Mouse (Mus musculus) 3134 (cell line): ENCODE measurements around the gene Brpf1.

ENCODE experiments used
- DNase-seq: peaks from one replicate; pipeline ENCODE4 v3.0.0-alpha.2; 2011; ENCODE audit warnings: low spot score; ENCODE audit not compliant: insufficient read length; ENCODE audit errors: extremely low read depth

Brpf1 gene

DNA sequence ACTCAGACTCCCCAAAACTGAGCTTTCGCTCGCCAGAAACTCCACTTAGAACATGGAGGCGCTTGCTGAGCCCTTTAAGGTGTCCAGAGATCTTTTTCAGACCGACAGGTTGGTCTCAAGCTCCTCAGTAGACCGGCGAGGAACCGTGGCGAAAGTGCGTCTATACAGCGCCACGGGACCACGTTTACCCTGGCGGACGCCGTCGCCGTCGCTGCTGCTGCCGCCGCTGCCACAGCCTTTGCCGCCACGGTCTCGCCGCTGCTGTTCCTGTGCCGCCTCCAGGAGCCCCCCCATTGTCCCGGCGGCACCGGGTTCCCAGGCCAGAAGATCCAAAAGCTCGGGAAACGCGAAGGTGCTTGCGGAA, at the start of gene Brpf1:
Brpf1 (plus strand) TSS at position 152 of the 364 bp plus-strand sequence.
- DNase-seq, result no peak

DNA sequence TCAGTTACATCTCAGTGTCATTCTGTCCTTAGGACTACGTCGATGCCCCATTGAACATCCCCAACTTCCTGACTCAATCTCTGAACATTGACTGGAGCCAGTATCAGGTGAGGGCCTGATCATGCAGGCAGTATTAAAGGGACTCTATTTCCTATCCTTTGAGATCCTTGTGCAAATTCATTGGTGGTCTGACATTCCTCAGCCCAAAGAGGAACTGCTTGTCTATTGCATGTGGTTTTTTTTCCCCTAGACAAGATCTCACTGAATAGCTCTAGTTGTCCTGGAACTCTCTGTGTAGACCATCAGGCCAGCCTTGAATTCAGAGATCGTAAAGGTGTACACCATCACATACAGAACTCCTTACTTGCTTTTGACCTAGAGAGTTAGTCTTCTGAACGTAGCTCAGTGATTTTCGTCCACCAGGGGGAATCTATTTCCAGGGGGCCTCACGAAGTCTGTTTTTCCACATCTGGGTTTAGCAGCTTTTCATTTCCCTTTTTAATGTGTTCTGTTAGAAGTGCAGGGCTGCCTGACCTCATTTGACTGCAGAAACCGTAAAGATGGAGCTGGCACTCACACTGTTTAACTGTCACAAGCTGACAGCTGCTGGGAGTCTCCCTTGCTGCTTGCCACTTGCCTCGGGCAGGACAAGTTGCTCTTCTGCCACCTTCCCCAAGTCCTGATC, 45.6 kb upstream of the Brpf1 start:
- DNase-seq, result no peak

DNA sequence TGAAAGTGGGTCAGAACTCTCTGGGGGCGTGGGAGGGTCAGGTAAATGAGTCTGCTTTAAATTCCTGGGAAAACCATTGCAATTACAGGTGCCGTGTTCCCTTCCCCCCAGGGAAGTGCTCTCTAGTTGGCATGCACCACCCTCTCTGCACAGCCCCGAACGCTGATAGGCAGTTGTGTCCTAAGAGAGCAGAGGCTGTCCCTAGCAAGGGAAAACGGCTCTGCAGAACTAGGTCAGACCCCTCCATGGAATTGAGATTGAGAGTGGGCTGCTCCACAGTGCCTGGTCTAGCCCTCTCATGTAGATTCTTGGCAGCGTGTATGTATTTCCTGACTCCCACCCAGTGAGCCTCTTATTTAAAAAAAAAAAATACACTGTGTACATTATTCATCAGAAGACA, 43.4 kb upstream of the Brpf1 start:
- no peak for DNase-seq

DNA sequence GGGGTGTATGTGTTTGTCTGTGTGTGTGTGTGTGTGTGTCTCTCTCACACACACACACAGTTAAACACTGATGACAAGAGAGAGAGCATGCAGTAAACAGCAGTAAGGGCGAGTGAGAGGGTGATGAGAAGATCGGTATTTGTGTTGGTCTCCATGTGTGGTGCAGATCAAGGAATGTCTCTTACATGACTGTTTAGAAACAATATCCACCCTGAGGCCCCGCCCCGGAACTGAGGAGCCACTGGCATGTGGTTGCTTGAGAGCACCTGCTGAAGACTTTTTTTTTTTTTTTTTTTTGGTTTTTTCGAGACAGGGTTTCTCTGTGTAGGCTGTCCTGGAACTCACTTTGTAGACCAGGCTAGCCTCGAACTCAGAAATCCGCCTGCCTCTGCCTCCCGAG, 42.5 kb upstream of the Brpf1 start:
- DNase-seq, result no peak

DNA sequence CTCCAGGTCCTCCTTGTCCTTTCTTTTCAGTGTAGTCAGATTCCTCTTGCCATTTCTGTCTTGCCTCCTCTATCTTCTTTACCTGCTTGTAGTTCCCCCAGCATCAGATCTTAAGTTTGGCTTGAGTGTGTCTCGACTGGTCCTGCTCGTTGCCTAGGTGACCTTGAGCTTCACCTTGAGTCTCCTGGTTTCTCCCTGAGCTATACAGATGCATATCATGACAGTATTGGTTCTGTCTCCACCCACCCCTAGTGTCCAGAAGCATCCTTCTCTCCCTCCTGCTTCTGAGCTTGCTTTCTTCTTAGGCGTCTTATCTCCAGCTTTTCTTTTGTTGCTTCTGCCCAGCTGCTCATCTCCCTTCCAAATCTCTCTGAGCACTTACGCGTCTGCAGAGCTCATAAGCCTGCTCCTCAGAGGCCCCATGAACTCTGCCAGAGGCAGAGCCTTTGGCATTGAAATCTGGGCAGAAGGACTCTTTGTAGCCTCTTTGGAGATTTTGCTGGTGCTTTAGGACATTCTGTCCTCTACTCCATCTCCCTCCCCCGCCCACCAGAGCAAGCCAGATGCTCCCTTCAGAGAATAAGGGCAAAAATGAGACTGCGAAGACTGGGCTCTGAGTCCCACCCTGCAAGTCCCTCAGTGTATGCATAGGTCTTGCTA, 39.8 kb upstream of the Brpf1 start:
- no peak for DNase-seq

DNA sequence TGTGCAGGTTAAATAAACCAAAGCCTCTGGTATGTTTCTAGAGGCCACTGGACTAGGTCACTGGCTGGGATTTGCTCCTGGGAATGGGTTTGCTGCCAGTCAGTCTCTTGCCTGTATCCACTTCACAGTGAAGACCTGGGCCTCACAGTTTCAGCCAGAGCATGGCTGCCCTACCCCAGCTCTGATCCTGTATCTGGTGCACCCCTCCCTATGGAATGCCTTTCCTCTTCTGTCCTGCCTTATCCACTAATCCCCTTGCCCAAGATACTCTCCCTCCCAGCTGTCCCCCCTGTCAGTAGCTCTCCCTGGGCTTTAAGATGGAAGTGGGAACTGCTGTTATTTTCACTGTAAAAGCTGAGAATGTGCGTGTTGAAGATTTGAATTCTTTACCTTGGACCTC, 38.9 kb upstream of the Brpf1 start:
- DNase-seq, result no peak

DNA sequence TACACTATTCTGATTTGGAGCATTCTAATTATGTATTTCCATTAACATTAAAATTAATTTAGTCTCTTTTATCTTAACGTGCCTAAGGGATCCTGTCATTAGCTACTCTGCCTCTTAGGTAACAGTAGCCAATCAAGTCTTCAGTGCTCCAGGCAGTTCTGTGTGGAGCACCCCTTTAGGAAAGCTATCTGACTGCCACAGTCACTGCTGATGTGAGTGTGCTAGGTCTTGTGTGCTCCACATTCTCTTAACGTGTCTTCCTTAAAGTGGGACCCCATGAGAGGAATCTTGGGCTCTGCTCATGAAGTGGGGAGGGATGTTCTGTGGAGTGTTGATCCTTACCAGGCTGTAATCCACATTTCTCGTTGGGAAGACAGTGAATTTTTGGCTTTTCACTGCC, 34.6 kb upstream of the Brpf1 start:
- no peak for DNase-seq

DNA sequence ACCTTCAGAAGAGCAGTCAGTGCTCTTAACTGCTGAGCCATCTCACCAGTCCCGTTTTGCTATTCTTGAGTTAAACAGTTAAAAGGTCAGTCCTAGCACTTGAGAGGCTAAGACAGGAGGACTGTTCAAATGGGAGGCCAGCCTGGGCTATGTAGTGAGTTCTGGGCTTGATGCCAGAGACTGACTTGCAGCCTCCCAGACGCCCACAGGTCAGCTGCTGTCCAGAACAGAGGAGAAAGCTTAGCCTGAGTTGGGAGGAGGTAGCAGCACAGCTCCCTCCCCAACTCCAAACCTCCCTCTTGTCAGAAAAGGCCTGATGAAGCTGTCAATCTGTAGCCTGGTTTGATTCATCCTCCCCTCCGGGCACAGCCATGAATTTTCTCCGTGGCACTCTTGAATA, 30.1 kb upstream of the Brpf1 start:
- no peak for DNase-seq

DNA sequence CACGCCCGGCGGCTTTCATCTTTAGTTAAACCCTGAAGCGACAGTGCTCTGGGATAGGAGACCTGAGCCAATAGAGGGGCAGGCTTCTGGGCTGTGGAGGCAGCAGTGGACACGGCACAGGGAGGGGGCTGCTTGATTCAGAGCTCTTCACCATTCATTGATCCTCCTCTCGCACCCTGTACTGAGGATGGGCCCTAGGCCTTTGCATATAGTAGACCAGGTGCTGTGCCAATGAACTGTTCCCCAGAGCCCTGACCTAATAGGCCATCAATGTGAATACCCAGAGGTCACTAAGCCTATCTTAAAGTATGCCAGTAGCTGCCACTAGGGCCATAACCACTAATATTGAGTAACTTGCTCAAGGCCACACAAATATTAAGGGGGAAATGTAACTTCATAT, 25.3 kb upstream of the Brpf1 start:
- no peak for DNase-seq

DNA sequence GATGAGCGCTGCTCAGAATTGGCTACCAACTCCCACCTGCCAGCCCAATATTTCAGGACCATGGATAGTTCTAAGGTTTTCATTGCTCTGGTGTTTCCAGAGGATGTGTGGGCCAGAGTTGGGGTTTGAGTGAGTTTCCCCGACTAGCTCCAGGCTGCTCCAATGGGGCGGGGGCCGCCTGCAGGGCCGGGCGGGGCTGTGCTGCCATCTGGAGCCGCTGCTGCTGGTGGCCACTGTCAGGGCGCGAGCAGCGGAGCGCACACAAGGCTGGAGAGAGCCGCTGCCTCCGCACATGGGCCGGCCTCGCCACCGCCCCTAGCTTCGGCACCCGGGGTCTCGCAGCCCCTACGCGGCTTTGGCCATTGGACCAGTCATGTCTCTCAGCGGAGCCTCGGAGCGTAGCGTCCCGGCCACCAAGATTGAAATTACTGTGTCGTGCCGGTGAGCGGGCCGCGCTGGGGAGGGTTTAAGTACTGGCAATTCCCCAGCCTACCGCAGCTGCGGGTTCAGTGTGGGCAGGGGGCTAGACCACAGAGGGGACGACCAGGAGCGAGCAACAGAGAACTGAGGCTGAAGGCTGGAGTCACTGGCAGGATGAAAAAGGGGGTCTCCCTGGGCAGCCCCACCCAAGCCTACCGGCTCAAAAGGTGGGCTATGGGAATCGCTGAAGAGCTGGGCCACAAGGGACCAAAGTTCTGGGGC, 24.7 kb upstream of the Brpf1 start, which contains the start of gene Cpne9:
Cpne9 (plus strand) TSS at position 207 of the 702 bp plus-strand sequence.
- no peak for DNase-seq

DNA sequence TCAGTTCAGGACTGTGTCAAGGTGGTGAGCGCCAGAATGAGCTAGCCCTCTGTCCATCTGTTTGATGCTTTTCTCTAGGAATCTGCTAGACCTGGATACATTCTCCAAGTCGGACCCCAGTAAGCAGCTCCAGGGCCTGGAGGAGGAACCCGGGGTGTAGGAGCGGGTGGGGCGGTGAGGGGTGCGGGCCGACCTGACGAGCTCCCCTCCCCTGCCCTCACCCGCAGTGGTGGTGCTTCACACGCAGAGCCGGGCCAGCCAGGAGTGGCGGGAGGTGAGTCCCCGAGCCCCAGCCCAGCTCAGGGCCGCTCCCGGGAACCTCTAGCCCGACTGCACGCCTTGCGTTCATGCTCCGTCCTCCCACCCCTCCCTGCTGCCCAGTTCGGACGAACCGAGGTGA, 24.0 kb upstream of the Brpf1 start:
- no peak for DNase-seq

DNA sequence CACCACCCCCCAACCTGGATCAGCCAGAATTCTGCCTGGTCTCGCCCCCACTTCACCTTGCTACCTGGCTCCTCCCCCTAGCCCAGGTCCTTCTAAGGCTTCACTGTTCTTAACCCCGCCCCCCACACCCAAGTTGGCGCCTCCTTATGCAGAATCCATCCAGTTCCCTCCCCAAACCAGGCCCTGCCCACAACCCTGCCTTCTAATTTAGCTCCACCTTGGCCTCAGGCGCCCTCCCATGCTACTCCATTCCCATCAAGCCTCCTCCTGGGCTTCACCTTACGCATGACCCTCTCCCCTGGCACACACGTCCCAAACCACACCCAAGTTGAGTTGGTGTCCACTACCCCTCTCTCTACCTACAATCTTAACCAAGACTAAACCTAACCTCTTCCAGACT, 23.4 kb upstream of the Brpf1 start:
- no peak for DNase-seq

DNA sequence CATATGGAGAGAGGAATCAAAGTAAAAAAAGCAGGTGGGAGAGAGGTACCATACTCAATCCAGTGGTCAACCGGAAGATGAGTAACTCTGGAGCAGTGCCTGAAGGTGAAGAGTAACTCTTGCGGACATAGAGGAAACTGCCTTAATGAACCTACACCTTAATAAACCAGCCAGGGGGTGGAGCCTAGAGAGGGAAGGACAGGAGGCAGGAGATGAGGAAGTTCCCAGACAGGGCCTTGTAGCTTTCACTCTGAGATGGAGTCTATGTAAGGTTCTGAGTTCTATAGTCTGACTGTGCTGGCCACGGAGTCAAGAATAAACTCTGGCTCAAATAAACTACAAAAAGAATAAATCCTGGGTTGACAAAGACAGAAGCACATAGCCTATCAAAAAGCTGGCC, 22.0 kb upstream of the Brpf1 start:
- no peak for DNase-seq

DNA sequence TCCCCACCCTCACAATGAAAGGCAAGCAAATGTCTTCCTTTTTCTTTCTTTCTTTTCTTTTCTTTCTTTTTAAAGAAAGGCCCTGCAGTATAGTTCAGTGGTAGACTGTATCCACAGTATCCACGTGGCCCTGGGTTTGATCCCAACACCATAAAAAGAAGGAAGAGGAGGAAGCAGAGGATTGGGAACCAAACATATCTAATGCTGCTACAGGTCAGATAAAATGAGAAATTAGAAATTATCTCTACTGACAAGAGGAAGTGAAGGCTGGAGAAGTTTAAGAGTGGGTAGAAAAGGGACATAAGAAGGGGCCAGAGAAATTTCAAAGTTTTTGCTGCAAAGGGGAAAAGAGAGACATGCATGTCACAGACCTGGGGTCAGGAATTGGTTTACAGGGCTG, 20.6 kb upstream of the Brpf1 start:
- DNase-seq, result no peak

DNA sequence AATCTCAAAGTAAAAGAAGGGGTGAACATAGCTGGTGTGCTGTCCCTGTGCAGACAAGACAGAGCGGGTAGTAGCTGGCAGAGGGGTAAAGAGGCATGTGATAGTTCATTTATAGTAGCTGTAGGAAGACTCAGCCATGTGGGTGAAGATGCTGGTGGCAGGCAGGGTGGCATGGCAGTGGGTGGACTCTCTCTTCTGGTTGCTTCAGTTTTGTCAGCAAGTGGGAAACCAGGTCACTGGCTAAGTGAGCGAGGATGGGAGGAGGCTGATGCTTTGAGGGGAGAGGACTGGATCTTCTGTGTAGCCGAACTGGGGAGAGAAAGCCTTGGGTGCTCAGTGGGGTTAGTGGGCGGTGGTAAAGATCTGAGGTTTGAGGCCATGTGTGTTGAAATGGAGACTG, 19.7 kb upstream of the Brpf1 start:
- DNase-seq, result no peak

DNA sequence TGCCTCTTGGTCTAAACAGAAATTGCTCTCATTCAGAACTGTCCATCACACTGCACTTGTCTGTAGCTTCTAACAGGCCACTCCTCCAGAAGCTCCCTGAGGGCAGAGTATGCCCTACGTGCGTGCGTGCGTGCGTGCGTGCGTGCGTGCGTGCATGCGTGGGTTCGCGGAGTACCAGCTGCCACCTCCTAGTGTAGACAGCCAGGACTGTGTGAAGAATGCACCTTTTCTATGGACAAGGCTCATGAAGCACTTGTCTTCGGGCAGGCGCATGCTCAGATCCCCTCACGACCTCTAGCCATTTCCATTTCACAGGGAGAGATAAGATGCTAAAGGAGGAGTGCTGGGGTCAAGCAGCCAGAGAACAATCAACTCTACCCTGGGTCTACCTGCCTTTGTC, 17.6 kb upstream of the Brpf1 start:
- no peak for DNase-seq

DNA sequence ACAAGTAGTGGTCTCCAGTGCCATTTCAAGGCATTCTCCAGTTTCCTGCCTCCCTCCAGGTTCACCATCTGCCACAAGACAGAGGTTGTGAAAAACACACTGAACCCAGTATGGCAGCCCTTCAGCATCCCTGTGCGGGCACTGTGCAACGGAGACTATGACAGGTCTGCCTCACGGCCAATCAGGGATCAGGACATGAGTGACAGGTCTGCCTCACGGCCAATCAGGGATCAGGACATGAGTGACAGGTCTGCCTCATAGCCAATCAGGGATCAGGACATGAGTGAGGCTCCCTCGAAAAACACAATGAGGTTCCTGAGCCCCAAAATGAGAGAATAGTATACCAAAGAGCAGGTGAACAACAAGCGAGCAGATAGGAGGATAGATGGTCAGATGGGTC, 16.6 kb upstream of the Brpf1 start:
- no peak for DNase-seq

DNA sequence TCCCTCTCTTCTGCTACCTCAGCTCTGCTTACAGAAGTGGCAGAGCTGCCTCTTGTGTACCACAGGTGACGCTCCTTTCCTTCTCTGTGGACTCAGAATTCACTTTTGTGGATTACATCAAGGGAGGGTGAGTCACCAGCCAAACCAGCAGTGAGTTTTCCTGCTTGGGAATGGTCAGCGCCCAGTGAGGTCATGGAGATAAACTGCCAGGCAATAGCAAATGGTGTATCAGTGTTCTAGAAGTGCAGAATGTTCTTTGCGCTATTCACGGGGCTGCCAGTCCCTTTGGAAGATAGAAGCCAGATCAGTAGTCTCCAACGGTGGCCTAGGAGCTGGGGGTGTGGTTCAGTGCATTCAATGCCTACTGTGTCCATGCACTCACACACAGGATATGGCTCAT, 14.0 kb upstream of the Brpf1 start:
- peak; percentile 42 for DNase-seq

DNA sequence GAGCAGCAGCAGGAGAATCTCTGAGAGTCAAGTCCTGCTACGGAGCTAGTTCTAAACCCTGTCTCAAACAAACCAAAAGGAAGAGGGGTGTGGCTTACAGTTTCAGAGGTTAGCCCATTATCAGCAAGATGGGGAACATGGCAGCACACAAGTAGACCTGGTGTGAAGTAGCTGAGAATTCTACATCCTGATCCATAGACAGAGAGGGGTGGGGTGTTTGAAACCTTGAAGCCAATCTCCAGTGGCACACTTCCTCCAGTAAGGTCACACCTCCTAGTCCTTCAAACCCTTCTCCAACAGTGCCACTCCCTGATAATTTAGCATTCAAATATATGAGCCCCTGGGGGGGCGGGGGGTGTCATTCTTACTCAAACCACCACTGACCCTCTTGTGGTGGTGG, 10.9 kb upstream of the Brpf1 start:
- no peak for DNase-seq

DNA sequence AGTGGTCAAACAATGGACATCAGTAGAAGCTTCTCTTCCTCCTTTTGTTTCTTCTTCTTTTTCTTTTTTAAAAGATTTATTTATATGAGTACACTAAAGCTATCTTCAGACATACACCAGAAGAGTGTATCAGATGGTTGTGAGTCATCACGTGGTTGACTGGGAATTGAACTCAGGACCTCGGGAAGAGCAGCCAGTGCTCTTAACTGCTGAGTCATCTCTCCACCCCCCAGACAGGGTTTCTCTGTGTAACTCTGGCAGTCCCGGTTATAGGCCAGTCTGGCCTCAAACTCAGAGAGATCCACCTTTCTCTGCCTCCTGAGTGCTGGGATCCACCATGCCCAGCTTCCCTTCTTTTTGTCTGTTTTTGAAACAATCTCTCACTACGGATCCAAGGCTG, 10.3 kb upstream of the Brpf1 start:
- peak; percentile 49 for DNase-seq

DNA sequence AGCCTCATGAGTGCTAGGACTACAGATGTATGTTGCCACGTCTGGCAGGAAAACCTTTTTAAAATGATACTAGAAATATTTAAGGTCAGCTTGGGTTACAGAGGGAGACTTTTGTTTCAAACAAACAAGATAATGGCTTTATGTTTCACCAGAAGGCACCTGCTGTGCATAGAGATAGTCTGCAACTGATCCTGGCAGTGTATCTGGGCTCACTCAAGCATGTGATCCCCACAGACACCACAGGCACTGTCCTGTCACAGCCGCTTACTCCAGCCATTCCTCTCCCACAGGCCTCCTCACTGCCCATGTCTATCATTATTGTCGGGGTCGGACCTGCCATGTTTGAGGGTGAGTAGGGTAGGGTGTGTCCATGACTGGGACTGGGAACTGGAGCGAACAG, 5.6 kb upstream of the Brpf1 start:
- DNase-seq, result no peak

DNA sequence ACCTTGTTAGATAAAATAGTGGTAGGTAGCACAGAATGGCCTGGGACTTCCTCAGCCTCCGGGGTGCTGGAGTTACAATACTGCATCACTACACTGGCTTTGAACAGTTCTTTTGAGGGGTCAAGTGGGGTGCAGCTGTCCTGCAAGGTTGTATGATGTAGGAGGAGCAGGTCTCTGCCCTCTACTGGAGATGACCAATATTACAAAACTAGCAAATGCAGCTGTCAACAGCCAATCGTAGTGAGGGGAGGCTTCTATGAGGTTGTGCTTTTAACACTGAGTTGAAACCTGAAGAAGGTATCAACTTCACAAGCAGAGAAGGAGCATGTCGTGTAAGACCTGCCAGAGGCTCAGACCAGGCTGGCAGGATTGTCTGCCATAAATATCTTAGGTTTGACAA, 4.7 kb upstream of the Brpf1 start:
- no peak for DNase-seq
